8 mouse cellular contexts compared by ENCODE assay signal in genomic region chr12:91849045-91849467, GRCm38 (mm10). TPM values are rescaled to one million over a fixed set of nuclear protein-coding genes. Genes with fewer than 3 reads are reported as not detected.
DNase-seq lines count a peak whose midpoint lies in the region; ATAC-seq and TF ChIP-seq lines count a peak whose summit lies in the region.

Sel1l (minus strand) TSS chr12:91849157.

- H3K27me3 ChIP-seq in CH12.LX (replicated peaks): peaks cover 3% of the 10 kb centered on the region
- H3K27me3 ChIP-seq in forebrain, embryonic 11.5 days (ENCODE audit: control insufficient read depth, insufficient read depth, low read length): no peaks in the 10 kb centered on the region
- H3K27me3 ChIP-seq in heart, embryonic 16.5 days (ENCODE audit: control insufficient read depth, insufficient read depth, low read length): no peaks in the 10 kb centered on the region; the same call in 1 of the 2 replicates
- no peaks in the 10 kb centered on the region for H3K27me3 ChIP-seq in liver, embryonic 15.5 days
- H3K27me3 ChIP-seq in neural tube, embryonic 12.5 days (replicated peaks): no peaks in the 10 kb centered on the region

- in situ Hi-C loops in CH12.LX (cut with MboI; ENCODE audit: low pct_ligation_motif_present, low pct_unique_long_range_greater_than_20kb, low sequenced_read_pairs): no loop called here

- H3K4me3 ChIP-seq in CH12.LX (replicated peaks in 1 of 3; ENCODE audit: low read depth in 2 of 3, low read length in 2 of 3, poor library complexity in 1 of 3): peak within 1 kb of the TSS; percentile 64 to 89 (median 86)
- H3K4me3 ChIP-seq in forebrain, embryonic 11.5 days (ENCODE audit: low read depth, low read length): peak within 1 kb of the TSS; percentile 71
- H3K4me3 ChIP-seq in heart, embryonic 16.5 days (ENCODE audit: low read length): peak within 1 kb of the TSS; percentile 81
- H3K4me3 ChIP-seq in liver, embryonic 15.5 days (replicated peaks): peak within 1 kb of the TSS; percentile 82
- H3K4me3 ChIP-seq in neural tube, embryonic 12.5 days: peak within 1 kb of the TSS; percentile 80

- peak within 1 kb of the TSS; percentile 35 for H3K27ac ChIP-seq in CH12.LX (ENCODE audit: insufficient read depth, low read depth)
- no peak within 1 kb of the TSS for H3K27ac ChIP-seq in forebrain, embryonic 11.5 days (ENCODE audit: low read depth, low read length)
- H3K27ac ChIP-seq in heart, embryonic 16.5 days (ENCODE audit: low read length): peak within 1 kb of the TSS; percentile 72
- H3K27ac ChIP-seq in liver, embryonic 15.5 days (replicated peaks): peak within 1 kb of the TSS; percentile 84
- peak within 1 kb of the TSS; percentile 26; the same call in 1 of the 2 replicates for H3K27ac ChIP-seq in neural tube, embryonic 12.5 days

- no peaks in the 10 kb centered on the region for H3K9me3 ChIP-seq in CH12.LX (replicated peaks; ENCODE audit: low read length)
- H3K9me3 ChIP-seq in forebrain, embryonic 11.5 days (ENCODE audit: control insufficient read depth, low read length): no peaks in the 10 kb centered on the region
- H3K9me3 ChIP-seq in heart, embryonic 16.5 days (replicated peaks; ENCODE audit: control insufficient read depth, low read length): no peaks in the 10 kb centered on the region
- no peaks in the 10 kb centered on the region for H3K9me3 ChIP-seq in liver, embryonic 15.5 days (replicated peaks)
- H3K9me3 ChIP-seq in neural tube, embryonic 12.5 days: no peaks in the 10 kb centered on the region

- TF ChIP-seq CTCF in CH12.LX (conservative IDR thresholded peaks at IDR 0.05 in 1 of 2, IDR thresholded peaks at IDR 0.05 in 1 of 2; ENCODE audit: low read depth in 2 of 2, low read length in 2 of 2): no peak

- dilution Hi-C loops in CH12.LX (cut with MboI; ENCODE audit: extremely low pct_ligation_motif_present, extremely low pct_unique_long_range_greater_than_20kb, low sequenced_read_pairs): no loop called here

- H3K4me2 ChIP-seq in CH12.LX (ENCODE audit: insufficient read depth, low read depth, poor library complexity, severe bottlenecking): peak within 1 kb of the TSS; percentile 21; the same call in 1 of the 2 replicates
- H3K4me2 ChIP-seq in forebrain, embryonic 11.5 days (ENCODE audit: low read depth, low read length, severe bottlenecking): peak within 1 kb of the TSS; percentile 78
- peak within 1 kb of the TSS; percentile 97 for H3K4me2 ChIP-seq in heart, embryonic 16.5 days (ENCODE audit: low read depth, low read length)
- peak within 1 kb of the TSS; percentile 79 for H3K4me2 ChIP-seq in liver, embryonic 15.5 days
- H3K4me2 ChIP-seq in neural tube, embryonic 12.5 days (replicated peaks): peak within 1 kb of the TSS; percentile 70

- DNase-seq in CH12.LX (ENCODE audit: extremely low read depth): peak; percentile 99
- peak; percentile 98 for DNase-seq in c-Kit-positive CD71-positive TER-119-negative erythroid progenitor cells, embryonic 14.5 days (ENCODE audit: low read depth)
- peak; percentile 97 for DNase-seq in forebrain, embryonic 11.5 days (ENCODE audit: low spot score)
- peak; percentile 97 to 99 for DNase-seq in kidney, postnatal 36 days
- DNase-seq in telencephalon, adult 2 months (ENCODE audit: low read depth, low spot score): peak; percentile 99

- H3K4me1 ChIP-seq in CH12.LX (ENCODE audit: control insufficient read depth in 1 of 2, insufficient read depth in 2 of 2): peaks cover under 1 to 32% of the 10 kb centered on the region in 2 experiments
- H3K4me1 ChIP-seq in forebrain, embryonic 11.5 days (replicated peaks; ENCODE audit: control insufficient read depth, insufficient read depth, low read length): peaks cover 3% of the 10 kb centered on the region; the same call in 1 of the 2 replicates
- H3K4me1 ChIP-seq in heart, embryonic 16.5 days (ENCODE audit: control insufficient read depth, insufficient read depth, low read length): peaks cover 3% of the 10 kb centered on the region; the same call in 1 of the 2 replicates
- peaks cover 29% of the 10 kb centered on the region for H3K4me1 ChIP-seq in liver, embryonic 15.5 days (replicated peaks)
- peaks cover 7% of the 10 kb centered on the region; the same call in 1 of the 2 replicates for H3K4me1 ChIP-seq in neural tube, embryonic 12.5 days

- peak within 1 kb of the TSS; percentile 97 for H3K9ac ChIP-seq in CH12.LX (ENCODE audit: insufficient read depth, low read depth)
- peak within 1 kb of the TSS; percentile 70 for H3K9ac ChIP-seq in forebrain, embryonic 11.5 days (ENCODE audit: low read length)
- peak within 1 kb of the TSS; percentile 87 for H3K9ac ChIP-seq in heart, embryonic 16.5 days (ENCODE audit: low read length)
- H3K9ac ChIP-seq in liver, embryonic 15.5 days: peak within 1 kb of the TSS; percentile 77
- H3K9ac ChIP-seq in neural tube, embryonic 12.5 days: peak within 1 kb of the TSS; percentile 87

- under 1% methylated on average over 35 of the region's 35 CpGs for WGBS in forebrain, embryonic 11.5 days
- under 1% methylated on average over 34 of the region's 35 CpGs for WGBS in heart, embryonic 16.5 days
- WGBS in liver, embryonic 15.5 days (ENCODE audit: insufficient replicate concordance): under 1% methylated on average over 35 of the region's 35 CpGs
- WGBS in neural tube, embryonic 12.5 days: under 1% methylated on average over 34 of the region's 35 CpGs

- peaks cover 40% of the 10 kb centered on the region for H3K79me2 ChIP-seq in CH12.LX (replicated peaks; ENCODE audit: control insufficient read depth, extremely low read depth, insufficient read depth, poor library complexity, severe bottlenecking)

- peaks cover under 1 to 21% of the 10 kb centered on the region in 2 experiments for H3K36me3 ChIP-seq in CH12.LX (replicated peaks in 1 of 2; ENCODE audit: control insufficient read depth in 1 of 2, insufficient read depth in 1 of 2, low read length in 1 of 2)
- no peaks in the 10 kb centered on the region for H3K36me3 ChIP-seq in forebrain, embryonic 11.5 days (ENCODE audit: control insufficient read depth, insufficient read depth, low read length)
- no peaks in the 10 kb centered on the region for H3K36me3 ChIP-seq in heart, embryonic 16.5 days (ENCODE audit: control insufficient read depth, insufficient read depth)
- no peaks in the 10 kb centered on the region for H3K36me3 ChIP-seq in liver, embryonic 15.5 days (replicated peaks)
- H3K36me3 ChIP-seq in neural tube, embryonic 12.5 days: no peaks in the 10 kb centered on the region

- TF ChIP-seq POLR2A in CH12.LX (IDR thresholded peaks at IDR 0.05; ENCODE audit: low read depth, low read length): peak; percentile 89

- TF ChIP-seq EP300 in CH12.LX (IDR thresholded peaks at IDR 0.05; ENCODE audit: low read length): no peak

- TF ChIP-seq RAD21 in CH12.LX (IDR thresholded peaks at IDR 0.05; ENCODE audit: low read depth, low read length): no peak

- peak; percentile 100 for ATAC-seq in forebrain, embryonic 11.5 days (replicated peaks; ENCODE audit: low FRiP score)
- peak; percentile 100 for ATAC-seq in heart, embryonic 16.5 days (replicated peaks; ENCODE audit: extremely low read depth, insufficient read depth, low FRiP score)
- ATAC-seq in liver, embryonic 15.5 days (ENCODE audit: insufficient read depth): peak; percentile 99
- ATAC-seq in neural tube, embryonic 12.5 days (ENCODE audit: low FRiP score, low read depth): peak; percentile 100

TF ChIP-seq in CH12.LX, 34 proteins besides CTCF, POLR2A, EP300 and RAD21 (continues in another document):
- TF ChIP-seq MAZ (IDR thresholded peaks at IDR 0.05; ENCODE audit: low read depth, low read length) (peak; percentile 63; the same call in 1 of the 2 replicates), KAT2A (IDR thresholded peaks at IDR 0.05; ENCODE audit: insufficient replicate concordance, low read length) (peak; percentile 91; the same call in 1 of the 2 replicates), JUND (conservative IDR thresholded peaks at IDR 0.05; ENCODE audit: low read depth, low read length) (no peak), NRF1 (IDR thresholded peaks at IDR 0.05; ENCODE audit: low read depth, low read length) (peak; percentile 50; the same call in 1 of the 2 replicates), MXI1 (IDR thresholded peaks at IDR 0.05; ENCODE audit: low read depth, low read length) (peak; percentile 72; the same call in 1 of the 2 replicates), SIN3A (IDR thresholded peaks at IDR 0.05; ENCODE audit: low read length) (peak; percentile 93), ZNF384 (IDR thresholded peaks at IDR 0.05; ENCODE audit: low read depth, low read length) (no peak), MEF2A (IDR thresholded peaks at IDR 0.05; ENCODE audit: borderline replicate concordance, low read depth, low read length) (0 out of 2 replicates have a peak, but pooled peaks have one; percentile 8), ZMIZ1 (IDR thresholded peaks at IDR 0.05; ENCODE audit: low read depth, low read length) (peak; percentile 92), IRF4 (IDR thresholded peaks at IDR 0.05; ENCODE audit: low read depth, low read length) (no peak; the same call in 1 of the 2 replicates), BHLHE40 (IDR thresholded peaks at IDR 0.05; ENCODE audit: low read depth, low read length) (no peak), TBP (conservative IDR thresholded peaks at IDR 0.05; ENCODE audit: low read depth, low read length) (peak; percentile 31; the same call in 1 of the 2 replicates), USF2 (conservative IDR thresholded peaks at IDR 0.05; ENCODE audit: low read depth, low read length) (no peak), TCF12 (IDR thresholded peaks at IDR 0.05; ENCODE audit: low read depth, low read length) (peak; percentile 88), HCFC1 (IDR thresholded peaks at IDR 0.05; ENCODE audit: low read depth, low read length) (peak; percentile 96), RCOR1 (conservative IDR thresholded peaks at IDR 0.05; ENCODE audit: low read depth, low read length) (no peak), ZC3H11A (IDR thresholded peaks at IDR 0.05; ENCODE audit: low read depth, low read length) (no peak), ZKSCAN1 (IDR thresholded peaks at IDR 0.05; ENCODE audit: borderline replicate concordance, low read depth, low read length) (no peak), ELF1 (IDR thresholded peaks at IDR 0.05; ENCODE audit: low read depth, low read length) (peak; percentile 91), USF1 (IDR thresholded peaks at IDR 0.05; ENCODE audit: low read depth, low read length) (no peak), CHD2 (IDR thresholded peaks at IDR 0.05; ENCODE audit: low read length) (peak; percentile 93)

RNA-seq across cellular contexts. Expression of gene Sel1l, which starts in this region (rescaled TPM):
- total RNA-seq in CH12.LX (2012; rRNA removed) (126 and 155 TPM in 2 replicates), CH12.LX (2014; rRNA removed) (46.6 and 49.0 TPM in 2 replicates)
- polyA plus RNA-seq in CH12.LX (2012; ENCODE audit: insufficient read length, low read depth): 84.7 and 90.7 TPM in 2 replicates
- 83.9 and 88.1 TPM in 2 replicates for polyA plus RNA-seq in forebrain, embryonic 11.5 days (2014; fragmentation: Nextera tagmentation; extraction: Ambion mirVana)
- polyA plus RNA-seq in heart, embryonic 16.5 days (2015; fragmentation: Nextera tagmentation; extraction: Ambion mirVana): 51.9 and 54.7 TPM in 2 replicates
- 37.6 and 40.7 TPM in 2 replicates for polyA plus RNA-seq in liver, embryonic 15.5 days (2015; fragmentation: Nextera tagmentation; extraction: Ambion mirVana)
- 84.0 and 89.3 TPM in 2 replicates for polyA plus RNA-seq in neural tube, embryonic 12.5 days (2016; fragmentation: Nextera tagmentation; extraction: Ambion mirVana)

Comparison
In these comparisons a context has a peak if more than half of its experiments do, and no peak if none do; other contexts are left out.
1. H3K4me2 ChIP-seq: peak in every context shown above with its lines; median percentile 97 in heart, embryonic 16.5 days; 79 in liver, embryonic 15.5 days; 78 in forebrain, embryonic 11.5 days; 70 in neural tube, embryonic 12.5 days; 21 in CH12.LX.